Mouse (Mus musculus): ENCODE data around the gene Serpina12. TPM values are rescaled to one million over a fixed set of nuclear protein-coding genes. Genes with fewer than 3 reads are reported as not detected.

Gene Serpina12
- polyA plus RNA-seq (2014; fragmentation: Illumina TruSeq; extraction: RNeasy Lipid Tissue Mini Kit (QIAGEN cat#74804); ENCODE audit: low read depth, low replicate concordance), result not detected

GRCm38 (mm10) chr12:104044343-104044742 lies at the start of gene Serpina12:
Gene Serpina12 (minus strand): TSS chr12:104044443.

DNA sequence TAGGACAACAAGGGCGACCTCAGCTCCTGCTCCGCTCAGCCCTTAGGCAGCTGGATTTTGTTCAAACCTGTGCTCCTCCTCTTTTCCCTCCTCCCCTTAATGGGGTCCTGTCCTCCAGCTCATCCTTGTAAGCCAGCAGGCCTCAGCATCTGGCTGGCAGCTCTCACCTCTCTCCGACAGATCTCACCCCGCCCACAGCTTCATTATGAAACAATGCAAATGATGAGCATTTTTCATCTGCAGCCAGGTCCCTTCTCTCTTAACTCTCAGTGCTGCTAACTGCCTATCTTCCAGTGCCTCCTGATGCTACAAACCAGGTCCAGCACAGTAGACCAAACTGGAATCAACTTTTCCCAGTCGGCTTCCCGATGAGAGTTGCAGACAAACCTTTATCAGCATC lies 30.6 kb downstream of the Serpina12 start, which contains the start of gene Serpina9:
TSS of gene Serpina9 (minus strand) at position 136 of the 400 bp plus-strand sequence.

DNA sequence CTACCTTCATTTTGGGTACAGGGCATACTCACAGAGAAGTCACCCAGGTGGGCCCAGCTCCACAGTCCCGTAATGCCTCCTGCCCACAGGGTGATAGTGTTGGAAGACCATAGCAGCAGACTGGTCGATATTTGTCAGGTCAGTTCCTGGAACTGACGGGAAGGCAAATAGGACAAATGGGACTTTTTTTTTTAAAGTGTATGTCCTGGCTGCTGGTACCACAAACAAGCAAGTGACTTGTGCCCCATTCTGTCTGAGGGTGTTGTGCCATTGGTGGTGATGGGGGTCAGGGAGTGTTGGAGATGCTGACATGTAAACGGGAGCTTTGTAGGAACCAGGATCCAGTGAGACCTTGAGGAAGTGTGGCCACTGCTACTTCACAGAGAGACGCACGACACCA lies 54.4 kb downstream of the Serpina12 start, which contains the start of gene Serpina11:
TSS of gene Serpina11 (minus strand) at position 101 of the 400 bp plus-strand sequence.

Other genes with a start within 250 kb of the Serpina12 start
- gene Serpina1b, start 214.1 kb downstream of the Serpina12 start, polyA plus RNA-seq (2014; fragmentation: Illumina TruSeq; extraction: RNeasy Lipid Tissue Mini Kit (QIAGEN cat#74804); ENCODE audit: low read depth, low replicate concordance), result 0.32 TPM
- 1.4 TPM for gene Serpina1a, start 180.9 kb downstream of the Serpina12 start, polyA plus RNA-seq (2014; fragmentation: Illumina TruSeq; extraction: RNeasy Lipid Tissue Mini Kit (QIAGEN cat#74804); ENCODE audit: low read depth, low replicate concordance)
- not detected for gene Serpina1c, start 139.6 kb downstream of the Serpina12 start, polyA plus RNA-seq (2014; fragmentation: Illumina TruSeq; extraction: RNeasy Lipid Tissue Mini Kit (QIAGEN cat#74804); ENCODE audit: low read depth, low replicate concordance)
- 0.50 TPM for gene Serpina1e, start 85.5 kb downstream of the Serpina12 start, polyA plus RNA-seq (2014; fragmentation: Illumina TruSeq; extraction: RNeasy Lipid Tissue Mini Kit (QIAGEN cat#74804); ENCODE audit: low read depth, low replicate concordance)
- not detected for gene Serpina11, start 54.5 kb downstream of the Serpina12 start, polyA plus RNA-seq (2014; fragmentation: Illumina TruSeq; extraction: RNeasy Lipid Tissue Mini Kit (QIAGEN cat#74804); ENCODE audit: low read depth, low replicate concordance)
- gene Serpina9, start 30.7 kb downstream of the Serpina12 start, polyA plus RNA-seq (2014; fragmentation: Illumina TruSeq; extraction: RNeasy Lipid Tissue Mini Kit (QIAGEN cat#74804); ENCODE audit: low read depth, low replicate concordance), result 0.25 TPM
- 105 TPM for gene Serpina5, start 56.7 kb upstream of the Serpina12 start, polyA plus RNA-seq (2014; fragmentation: Illumina TruSeq; extraction: RNeasy Lipid Tissue Mini Kit (QIAGEN cat#74804); ENCODE audit: low read depth, low replicate concordance)
- 73.8 TPM for gene Serpina3a, start 68.3 kb upstream of the Serpina12 start, polyA plus RNA-seq (2014; fragmentation: Illumina TruSeq; extraction: RNeasy Lipid Tissue Mini Kit (QIAGEN cat#74804); ENCODE audit: low read depth, low replicate concordance)
- gene Serpina3b, start 83.6 kb upstream of the Serpina12 start, polyA plus RNA-seq (2014; fragmentation: Illumina TruSeq; extraction: RNeasy Lipid Tissue Mini Kit (QIAGEN cat#74804); ENCODE audit: low read depth, low replicate concordance), result 2.6 TPM
- 17.6 TPM for gene Serpina3c, start 109.4 kb upstream of the Serpina12 start, polyA plus RNA-seq (2014; fragmentation: Illumina TruSeq; extraction: RNeasy Lipid Tissue Mini Kit (QIAGEN cat#74804); ENCODE audit: low read depth, low replicate concordance)
- gene Serpina3f, start 170.1 kb upstream of the Serpina12 start, polyA plus RNA-seq (2014; fragmentation: Illumina TruSeq; extraction: RNeasy Lipid Tissue Mini Kit (QIAGEN cat#74804); ENCODE audit: low read depth, low replicate concordance), result 0.18 TPM
- gene Serpina3g, start 191.8 kb upstream of the Serpina12 start, polyA plus RNA-seq (2014; fragmentation: Illumina TruSeq; extraction: RNeasy Lipid Tissue Mini Kit (QIAGEN cat#74804); ENCODE audit: low read depth, low replicate concordance), result 20.1 TPM
- 0.29 TPM for gene Serpina3i, start 218.7 kb upstream of the Serpina12 start, polyA plus RNA-seq (2014; fragmentation: Illumina TruSeq; extraction: RNeasy Lipid Tissue Mini Kit (QIAGEN cat#74804); ENCODE audit: low read depth, low replicate concordance)